Mouse (Mus musculus): ENCODE measurements around the gene Phrf1.

GRCm38 (mm10) chr7:141256159-141256558, 27.6 kb downstream of the Phrf1 start:
- no peak for TF ChIP-seq CTCF (IDR thresholded peaks at IDR 0.05; ENCODE audit: borderline replicate concordance, insufficient read depth, low read length)
- TF ChIP-seq POLR2A (IDR thresholded peaks at IDR 0.05; ENCODE audit: low read depth, low read length), result no peak
